Mouse (Mus musculus) induced T-regulatory cell, adult 2 months (primary cell): ENCODE data around the gene Zfp664.

Experiments
- DNase-seq: peaks from one replicate; pipeline ENCODE4 v3.0.0-alpha.2; 2012; ENCODE audit warnings: low read depth

Gene Zfp664

GRCm38 (mm10) chr5:124872033-124872432 lies 9.5 kb downstream of the Zfp664 start:
- DNase-seq: no peak

DNA sequence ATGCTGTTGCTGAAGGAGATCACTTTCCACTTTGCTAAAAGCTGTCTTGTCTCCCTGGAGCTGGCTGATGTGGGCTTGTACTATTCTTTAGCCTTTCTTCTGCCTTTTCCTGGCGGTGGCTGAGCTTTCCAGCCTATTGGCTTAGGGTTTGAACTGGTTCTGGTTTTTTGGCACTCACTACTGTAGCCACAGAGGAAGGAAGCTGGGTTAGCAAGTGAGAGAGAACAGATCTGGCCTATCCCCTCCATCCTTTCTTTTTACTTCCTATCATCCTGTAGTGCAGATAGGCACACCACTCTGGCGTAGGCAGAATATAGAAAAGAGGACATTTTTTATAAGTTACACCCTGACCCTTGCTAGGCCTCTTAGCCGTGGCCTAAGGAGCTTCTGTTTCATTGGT lies 10.6 kb downstream of the Zfp664 start:
- peak; percentile 26 for DNase-seq

DNA sequence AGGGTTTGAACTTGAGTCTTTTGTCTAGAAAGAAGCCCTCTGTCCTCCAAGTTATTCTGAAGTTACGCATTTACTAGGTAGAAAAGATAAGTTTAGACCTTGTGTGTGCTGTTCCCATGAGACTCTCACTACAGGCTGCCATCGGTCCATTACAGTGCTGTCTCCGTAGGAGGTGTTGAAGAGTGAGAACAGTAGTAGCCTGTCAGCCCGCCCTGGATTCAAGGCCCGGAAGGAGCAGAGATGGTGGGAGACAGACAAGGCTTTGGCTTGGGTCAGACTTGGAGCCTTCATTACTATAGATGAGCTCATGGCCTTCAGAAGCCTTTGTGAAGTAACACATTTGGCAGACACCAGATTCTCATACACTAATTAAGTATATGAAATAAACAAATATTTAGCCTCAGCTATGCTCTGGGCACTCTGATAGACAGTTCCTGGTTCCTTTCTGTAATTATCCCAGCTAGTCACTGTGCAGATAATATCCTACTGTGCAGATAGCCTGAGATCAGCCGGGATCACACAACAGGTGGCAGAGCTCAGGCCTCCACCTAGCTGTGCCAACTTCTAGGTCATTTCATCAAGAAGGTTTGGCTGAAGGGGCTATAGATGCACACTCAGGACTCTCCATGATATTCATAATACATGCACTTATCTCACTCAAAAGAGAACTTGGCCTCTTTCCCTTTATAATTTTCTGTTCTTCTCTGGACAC lies 11.6 kb downstream of the Zfp664 start:
- no peak for DNase-seq

GRCm38 (mm10) chr5:124879251-124879650 lies 16.8 kb downstream of the Zfp664 start:
- DNase-seq: no peak

DNA sequence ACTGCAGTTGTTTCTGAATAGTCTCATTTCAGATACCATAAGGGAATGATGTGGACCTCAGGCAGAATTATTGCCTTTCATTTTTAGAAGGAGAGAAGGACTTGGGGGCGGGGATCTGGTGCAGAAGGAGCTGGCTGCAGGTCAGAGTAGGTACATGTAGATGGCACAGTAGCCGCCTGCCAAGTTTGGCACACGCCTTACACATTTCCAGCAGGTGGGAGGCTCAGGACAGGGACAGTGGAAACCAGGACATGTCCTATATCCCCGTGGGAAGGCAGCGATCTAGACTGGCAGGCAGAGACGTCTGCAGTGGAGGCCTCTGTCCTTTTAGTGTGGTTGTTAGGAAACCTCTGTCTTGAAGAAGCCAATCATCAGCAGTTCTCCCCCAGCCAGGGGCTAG lies 17.3 kb downstream of the Zfp664 start:
- no peak for DNase-seq

- no peak for DNase-seq
Measured at GRCm38 (mm10) chr5:124883877-124884276, 21.4 kb downstream of the Zfp664 start.

DNA sequence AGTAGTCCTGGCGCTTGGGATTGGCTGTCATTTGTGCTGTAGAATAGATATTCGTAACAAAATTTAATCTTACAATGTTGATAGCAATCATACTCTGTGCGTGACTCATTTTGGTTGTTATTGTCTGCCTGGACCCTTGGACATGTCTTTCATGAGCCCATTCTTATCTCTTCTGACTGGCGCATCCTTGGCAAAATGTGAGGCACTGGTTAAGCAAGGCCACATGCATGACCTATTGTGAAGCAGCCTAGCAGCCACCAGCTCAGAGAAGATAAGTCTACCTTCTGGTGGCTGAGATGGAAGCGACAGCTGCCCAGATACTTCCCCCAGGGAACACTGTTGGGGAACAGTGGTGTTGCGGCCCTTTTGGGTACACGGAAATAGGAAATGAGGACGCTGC lies 26.2 kb downstream of the Zfp664 start:
- no peak for DNase-seq

GRCm38 (mm10) chr5:124891921-124892370 lies 29.5 kb downstream of the Zfp664 start:
- no peak for DNase-seq

GRCm38 (mm10) chr5:124896135-124896534 lies 33.6 kb downstream of the Zfp664 start:
- DNase-seq: no peak

GRCm38 (mm10) chr5:124899945-124900631 lies 37.6 kb downstream of the Zfp664 start:
- DNase-seq: peak; percentile 92

DNA sequence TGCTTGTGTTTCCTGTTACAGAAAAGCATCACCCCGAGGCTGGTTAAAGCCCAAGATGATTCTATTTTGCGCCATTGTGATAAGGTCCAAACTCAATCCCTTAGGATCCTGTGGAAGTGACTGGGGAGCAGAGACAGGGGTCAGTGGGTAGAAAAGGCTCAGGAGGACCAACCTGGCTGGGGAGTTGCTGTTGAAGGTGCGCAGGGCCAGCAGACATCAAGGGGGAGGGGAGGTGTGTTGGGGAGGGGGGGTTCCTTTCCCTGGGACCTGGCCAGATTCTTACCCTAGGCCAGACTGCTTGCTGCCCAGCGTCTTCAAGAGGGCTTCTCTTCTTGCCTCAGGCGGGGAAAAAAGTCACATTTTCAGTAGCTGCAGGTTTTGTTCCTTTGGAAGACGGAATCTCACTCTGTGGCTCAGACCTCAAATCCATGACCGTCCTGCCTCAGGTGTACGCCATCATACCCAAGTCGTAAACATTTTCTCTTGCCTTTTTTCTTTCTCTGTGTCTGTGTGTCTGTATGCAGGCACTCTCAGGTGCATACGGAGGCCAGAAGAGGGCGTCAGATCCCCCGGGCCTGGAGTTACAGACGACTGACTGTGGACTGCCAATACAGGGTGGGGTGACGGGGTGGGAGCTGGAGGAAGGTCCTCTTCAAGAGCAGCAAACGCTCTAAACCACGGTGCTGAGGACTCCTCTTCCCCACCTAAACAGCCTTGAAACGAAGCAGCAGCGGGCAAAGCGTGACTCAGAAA lies 38.4 kb downstream of the Zfp664 start:
- DNase-seq: no peak

GRCm38 (mm10) chr5:124901675-124902074 lies 39.2 kb downstream of the Zfp664 start:
- no peak for DNase-seq

GRCm38 (mm10) chr5:124902195-124902594 lies 39.7 kb downstream of the Zfp664 start:
- no peak for DNase-seq

GRCm38 (mm10) chr5:124903852-124904251 lies 41.4 kb downstream of the Zfp664 start:
- no peak for DNase-seq

DNA sequence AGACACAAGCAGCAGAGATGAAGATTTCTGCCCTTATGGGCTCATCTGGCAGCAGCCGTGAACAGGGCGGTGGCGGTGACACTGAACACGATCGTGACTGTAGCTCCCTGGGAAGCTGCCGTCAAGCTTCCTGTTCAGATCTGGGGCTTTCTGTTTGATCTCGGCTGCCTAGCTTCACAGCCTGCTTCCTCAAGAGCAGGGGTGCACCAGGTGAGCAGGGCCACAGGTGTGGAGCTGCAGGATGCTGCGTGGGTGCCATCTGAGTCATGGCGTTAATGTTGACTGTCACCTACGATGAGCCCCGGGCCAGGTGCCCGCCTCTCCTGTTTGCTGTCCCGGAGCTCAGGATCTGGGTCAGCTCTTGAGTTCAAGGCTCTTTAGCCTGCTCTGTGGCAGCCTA lies 44.4 kb downstream of the Zfp664 start:
- peak; percentile 73 for DNase-seq

- DNase-seq: peak; percentile 84
Measured at GRCm38 (mm10) chr5:124908860-124909259, 46.4 kb downstream of the Zfp664 start.

GRCm38 (mm10) chr5:124912276-124912675 lies 49.8 kb downstream of the Zfp664 start:
- DNase-seq: no peak

GRCm38 (mm10) chr5:124912946-124913933 lies 50.7 kb downstream of the Zfp664 start:
- DNase-seq: no peak

GRCm38 (mm10) chr5:124919798-124920197 lies 57.3 kb downstream of the Zfp664 start:
- no peak for DNase-seq

DNA sequence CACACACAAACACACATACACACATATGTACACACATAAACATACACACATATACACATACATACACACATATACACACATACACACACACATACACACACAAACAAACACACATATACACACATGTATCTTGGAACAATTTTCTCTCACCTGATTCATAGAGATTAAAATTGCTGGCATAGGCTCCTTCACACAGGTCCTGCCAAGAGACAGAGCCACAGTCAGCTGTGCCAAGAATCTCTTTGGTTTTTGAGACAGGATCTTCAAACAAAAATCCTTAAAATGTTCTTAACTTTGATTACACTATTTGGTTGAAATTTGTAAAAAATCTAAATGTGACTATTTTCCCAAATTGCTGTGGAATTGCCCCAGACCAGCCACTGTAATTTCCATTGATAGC lies 58.9 kb downstream of the Zfp664 start:
- no peak for DNase-seq
